Mouse (Mus musculus) cortical plate, adult 2 months (tissue): ENCODE results near the gene Ksr1.

Experiments used
- CTCF ChIP-seq: fragments of 200-500 bp; IDR thresholded peaks from 2 replicates; pipeline ENCODE4 v1.5.1; 2011; ENCODE audit warnings: mild to moderate bottlenecking, control low read depth, low read length; ENCODE audit not compliant: insufficient read depth; ENCODE audit errors: extremely low read depth
- POLR2A ChIP-seq: fragments of 200-500 bp; IDR thresholded peaks from 2 replicates; pipeline ENCODE4 v1.6.1; 2011; ENCODE audit warnings: mild to moderate bottlenecking, low read length, control low read depth; ENCODE audit not compliant: insufficient read depth; ENCODE audit errors: extremely low read depth

GRCm38 (mm10) chr11:79176687-79177086 lies 30.5 kb upstream of the Ksr1 start:
- TF ChIP-seq POLR2A (no peak), CTCF (no peak)
